Mouse (Mus musculus) hindbrain, embryonic 10.5 days (tissue): ENCODE data around the gene Alg1. TPM values are rescaled to one million over a fixed set of nuclear protein-coding genes. Genes with fewer than 3 reads are reported as not detected.

Source experiments
- DNase-seq: peaks from one replicate; pipeline ENCODE4 v3.0.0-alpha.2; 2017; ENCODE audit warnings: low spot score
- H3K27ac ChIP-seq: fragments of 300-500 bp; sonication (generic); 2 replicates; pipeline ENCODE4 v1.5.1; 2016; ENCODE audit warnings: mild to moderate bottlenecking, moderate library complexity
- H3K27me3 ChIP-seq: fragments of 300-500 bp; sonication (generic); 2 replicates; pipeline ENCODE4 v1.6.1; 2016; ENCODE audit warnings: mild to moderate bottlenecking; ENCODE audit not compliant: poor library complexity, insufficient read depth, severe bottlenecking
- H3K36me3 ChIP-seq: fragments of 300-500 bp; sonication (generic); 2 replicates; pipeline ENCODE4 v1.6.1; 2016; ENCODE audit warnings: mild to moderate bottlenecking, moderate library complexity
- H3K4me1 ChIP-seq: fragments of 300-500 bp; sonication (generic); replicated peaks from 2 replicates; pipeline ENCODE4 v1.6.1; 2016; ENCODE audit warnings: mild to moderate bottlenecking
- H3K4me3 ChIP-seq: fragments of 300-500 bp; sonication (generic); 2 replicates; pipeline ENCODE4 v1.5.1; 2016; ENCODE audit warnings: mild to moderate bottlenecking, moderate library complexity
- H3K9me3 ChIP-seq: fragments of 300-500 bp; sonication (generic); 2 replicates; pipeline ENCODE4 v1.6.1; 2016; ENCODE audit warnings: mild to moderate bottlenecking, moderate library complexity
- WGBS: fragments of 180-500 bp; shearing (Covaris S2); methylation state at CpG from one replicate; pipeline ENCODE4 v1.1.7; 2016; 5-methylcytosine and 5-hydroxymethylcytosine counted together
- polyA plus RNA-seq: library from polyadenylated mRNA; unstranded; fragments of >200 nt; fragmentation: Nextera tagmentation; extraction: Ambion mirVana; gene quantifications from 2 replicates; pipeline ENCODE4 v1.2.1, GENCODE M21; 2016

Gene Alg1
- polyA plus RNA-seq, 1 experiment from 2014 or later = 27.8 TPM

- DNase-seq = no peak
- 94% methylated on average over 3 of the region's 3 CpGs for WGBS
- H3K27me3 ChIP-seq = no peaks in the 10 kb centered on the region
- peaks cover 51% of the 10 kb centered on the region for H3K36me3 ChIP-seq
- peaks cover 19% of the 10 kb centered on the region for H3K4me1 ChIP-seq
- H3K4me3 ChIP-seq = no peak overlapping the region
- H3K27ac ChIP-seq = no peak overlapping the region
- no peaks in the 10 kb centered on the region for H3K9me3 ChIP-seq
Observed at GRCm38 (mm10) chr16:5250891-5251290, 17.5 kb downstream of the Alg1 start.

DNA sequence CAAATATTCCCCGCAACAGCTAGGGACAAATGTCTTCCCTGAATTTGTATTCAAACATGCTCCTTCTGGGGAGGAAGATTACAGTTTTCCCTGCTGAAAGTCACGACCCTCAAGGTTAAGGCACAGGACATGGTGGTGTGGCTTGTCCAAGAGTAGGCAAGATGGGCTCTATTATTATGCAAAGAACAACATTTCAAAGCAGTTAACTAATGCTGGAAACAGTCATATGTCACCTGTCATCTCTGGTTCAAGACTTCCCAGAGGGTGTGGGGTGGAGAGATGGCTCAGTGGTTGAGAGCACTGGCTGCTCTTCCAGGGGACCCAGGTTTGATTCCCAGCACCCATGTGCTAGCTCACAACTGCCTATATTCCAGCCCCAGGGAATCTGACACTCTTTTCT, 18.8 kb downstream of the Alg1 start:
- 89% methylated on average over 2 of the region's 2 CpGs for WGBS
- no peaks in the 10 kb centered on the region for H3K27me3 ChIP-seq

GRCm38 (mm10) chr16:5254346-5255025, 21.1 kb downstream of the Alg1 start:
- Histone ChIP-seq H3K36me3 (peaks cover 18% of the 10 kb centered on the region), H3K27ac (peak overlapping the region; percentile 91), H3K9me3 (no peaks in the 10 kb centered on the region), H3K27me3 (no peaks in the 10 kb centered on the region), H3K4me3 (peak overlapping the region; percentile 70), H3K4me1 (peaks cover 24% of the 10 kb centered on the region)
- 4% methylated on average over 15 of the region's 15 CpGs for WGBS
- peak; percentile 83 for DNase-seq

More for the DNA sequence above, 18.8 kb downstream of the Alg1 start:
- H3K9me3 ChIP-seq = no peaks in the 10 kb centered on the region
- H3K27ac ChIP-seq = no peak overlapping the region
- no peak for DNase-seq
- no peak overlapping the region for H3K4me3 ChIP-seq
- peaks cover 24% of the 10 kb centered on the region for H3K4me1 ChIP-seq
- H3K36me3 ChIP-seq = peaks cover 40% of the 10 kb centered on the region

- Histone ChIP-seq H3K36me3 (peaks cover 10% of the 10 kb centered on the region), H3K9me3 (no peaks in the 10 kb centered on the region), H3K4me3 (peak overlapping the region; percentile 70), H3K27me3 (no peaks in the 10 kb centered on the region), H3K4me1 (peaks cover 24% of the 10 kb centered on the region), H3K27ac (peak overlapping the region; percentile 91)
- no peak for DNase-seq
- WGBS = 3% methylated on average over 27 of the region's 27 CpGs
Observed at GRCm38 (mm10) chr16:5255081-5255740, 21.8 kb downstream of the Alg1 start.

DNA sequence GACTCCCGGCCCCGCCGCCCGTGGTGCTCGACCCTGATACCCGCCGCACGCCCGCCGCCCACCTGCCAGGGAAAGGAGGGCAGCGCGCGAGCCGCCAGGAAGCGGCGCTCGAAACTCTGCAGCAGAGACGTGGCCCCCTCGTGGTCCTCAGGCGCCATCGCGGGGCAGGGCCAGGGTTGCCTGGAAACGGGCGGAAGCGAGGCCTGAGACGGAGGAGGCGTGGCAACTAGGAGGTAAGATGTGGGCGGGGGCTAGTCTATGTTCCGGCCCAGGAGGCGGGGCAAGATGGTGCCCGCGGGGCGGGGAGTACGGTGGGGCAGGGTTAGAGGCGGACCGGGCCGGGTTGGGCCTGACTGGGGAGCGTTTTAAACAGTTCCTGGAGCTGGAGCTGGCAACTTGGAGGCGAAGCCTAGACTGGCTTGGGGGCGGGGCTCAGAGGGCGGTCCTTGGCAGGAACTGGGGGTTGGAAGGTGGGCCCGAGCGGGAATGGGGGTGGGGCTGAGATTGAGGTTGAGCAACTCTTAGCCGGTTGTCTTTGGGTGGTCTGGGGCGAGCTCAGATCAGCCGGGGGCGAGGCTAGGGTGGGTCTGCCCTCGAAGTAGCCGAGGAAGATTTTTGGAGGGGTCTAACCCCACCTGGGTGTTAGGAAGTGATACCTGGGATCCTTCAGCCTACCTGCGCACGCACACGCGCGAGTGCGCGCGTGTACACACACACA, 22.5 kb downstream of the Alg1 start, which contains the start of gene Eef2kmt:
Eef2kmt (minus strand) TSS at position 205 of the 718 bp plus-strand sequence.
- H3K4me1 ChIP-seq = peaks cover 24% of the 10 kb centered on the region

DNA sequence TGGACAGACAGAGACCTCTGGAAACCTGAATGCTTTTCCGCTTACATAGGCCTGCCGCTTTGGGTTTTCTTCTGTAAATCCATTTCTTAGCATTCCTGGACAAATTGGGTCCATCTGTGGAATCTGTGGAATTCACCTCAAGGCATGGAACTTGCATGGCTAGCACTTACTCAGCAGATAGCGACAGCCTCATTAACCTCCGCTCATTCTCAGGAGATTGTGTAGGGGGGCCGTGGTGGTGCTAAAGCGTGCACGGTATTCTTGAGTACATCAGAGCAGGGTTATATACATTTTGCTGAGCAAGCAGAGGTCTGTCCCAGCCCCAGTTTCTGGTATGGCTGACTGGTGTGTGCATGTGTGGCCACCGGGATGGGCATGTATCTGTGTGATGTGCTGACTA, 29.7 kb downstream of the Alg1 start:
- WGBS = 68% methylated on average over 8 of the region's 8 CpGs
- Histone ChIP-seq H3K4me3 (no peak overlapping the region), H3K27ac (no peak overlapping the region), H3K36me3 (no peaks in the 10 kb centered on the region), H3K27me3 (no peaks in the 10 kb centered on the region), H3K9me3 (0 out of 2 replicates have a peak, but pooled peaks cover 4% of the 10 kb centered on the region), H3K4me1 (no peaks in the 10 kb centered on the region)
- DNase-seq = peak; percentile 43

More for the DNA sequence above, 22.5 kb downstream of the Alg1 start, which contains the start of gene Eef2kmt:
- Histone ChIP-seq H3K4me3 (peak within 1 kb of the TSS; percentile 70), H3K27me3 (no peaks in the 10 kb centered on the region), H3K36me3 (peaks cover 4% of the 10 kb centered on the region; the same call in 1 of the 2 replicates), H3K27ac (peak within 1 kb of the TSS; percentile 91), H3K9me3 (no peaks in the 10 kb centered on the region)
- peak; percentile 99 for DNase-seq
- WGBS = 2% methylated on average over 57 of the region's 57 CpGs

GRCm38 (mm10) chr16:5263926-5264325, 30.5 kb downstream of the Alg1 start:
- Histone ChIP-seq H3K27ac (no peak overlapping the region), H3K9me3 (0 out of 2 replicates have a peak, but pooled peaks cover 4% of the 10 kb centered on the region), H3K4me1 (no peaks in the 10 kb centered on the region), H3K4me3 (no peak overlapping the region), H3K36me3 (no peaks in the 10 kb centered on the region), H3K27me3 (no peaks in the 10 kb centered on the region)
- DNase-seq = no peak
- WGBS = 86% methylated on average over 7 of the region's 7 CpGs

GRCm38 (mm10) chr16:5271411-5272035, 38.1 kb downstream of the Alg1 start:
- DNase-seq = no peak
- WGBS = 83% methylated on average over 4 of the region's 4 CpGs
- no peak overlapping the region for H3K27ac ChIP-seq

GRCm38 (mm10) chr16:5272371-5272770, 39.0 kb downstream of the Alg1 start:
- H3K9me3 ChIP-seq = no peaks in the 10 kb centered on the region
- no peak overlapping the region for H3K27ac ChIP-seq
- H3K4me1 ChIP-seq = no peaks in the 10 kb centered on the region; the same call in 1 of the 2 replicates
- no peaks in the 10 kb centered on the region for H3K27me3 ChIP-seq
- 83% methylated on average over 3 of the region's 3 CpGs for WGBS
- DNase-seq = no peak
- no peaks in the 10 kb centered on the region for H3K36me3 ChIP-seq
- no peak overlapping the region for H3K4me3 ChIP-seq

More at GRCm38 (mm10) chr16:5271411-5272035, 38.1 kb downstream of the Alg1 start:
- H3K4me1 ChIP-seq = no peaks in the 10 kb centered on the region; the same call in 1 of the 2 replicates
- H3K36me3 ChIP-seq = no peaks in the 10 kb centered on the region
- H3K27me3 ChIP-seq = no peaks in the 10 kb centered on the region
- no peaks in the 10 kb centered on the region for H3K9me3 ChIP-seq
- no peak overlapping the region for H3K4me3 ChIP-seq

DNA sequence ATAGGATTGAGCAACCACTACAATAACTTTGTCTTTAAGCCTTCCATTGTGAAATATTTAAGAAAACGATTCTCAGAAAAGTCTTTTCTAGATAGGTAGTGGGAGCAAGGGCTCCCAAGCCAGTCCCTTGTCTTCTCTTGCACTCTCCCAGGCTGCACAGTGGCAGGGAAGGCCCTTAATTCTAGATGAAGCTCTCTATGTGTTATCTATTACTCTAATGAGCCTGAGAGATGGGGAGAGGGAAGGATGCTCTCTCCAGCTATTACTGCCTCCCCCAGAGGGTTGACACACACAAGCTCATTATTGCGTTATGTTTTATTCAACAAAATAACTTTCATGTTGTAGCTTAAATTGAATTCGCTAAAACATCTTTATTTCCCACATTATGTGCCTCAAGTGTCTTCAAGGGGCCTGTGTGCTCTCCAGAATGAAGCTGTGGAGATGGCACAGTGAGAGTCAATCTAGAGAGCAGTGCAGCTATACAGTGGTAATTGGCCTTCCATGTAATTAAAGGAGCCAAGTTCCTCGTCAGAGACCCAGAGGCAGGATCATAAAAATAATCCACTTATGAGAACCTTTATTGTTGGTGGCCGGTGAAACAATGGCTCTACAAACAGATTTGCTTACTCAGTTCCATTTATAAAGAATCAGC, 46.3 kb downstream of the Alg1 start:
- peaks cover 11% of the 10 kb centered on the region; the same call in 1 of the 2 replicates for H3K4me1 ChIP-seq
- H3K9me3 ChIP-seq = no peaks in the 10 kb centered on the region
- no peaks in the 10 kb centered on the region for H3K27me3 ChIP-seq
- no peaks in the 10 kb centered on the region for H3K36me3 ChIP-seq
- no peak for DNase-seq
- no peak overlapping the region for H3K27ac ChIP-seq
- WGBS = 88% methylated on average over 5 of the region's 5 CpGs
- H3K4me3 ChIP-seq = no peak overlapping the region

- no peaks in the 10 kb centered on the region for H3K36me3 ChIP-seq
- DNase-seq = no peak
- H3K4me1 ChIP-seq = peaks cover 11% of the 10 kb centered on the region; the same call in 1 of the 2 replicates
- H3K4me3 ChIP-seq = no peak overlapping the region
- no peaks in the 10 kb centered on the region for H3K9me3 ChIP-seq
- no peak overlapping the region for H3K27ac ChIP-seq
- H3K27me3 ChIP-seq = no peaks in the 10 kb centered on the region
- WGBS = 89% methylated on average over 9 of the region's 9 CpGs
Observed at GRCm38 (mm10) chr16:5282686-5283085, 49.3 kb downstream of the Alg1 start.

DNA sequence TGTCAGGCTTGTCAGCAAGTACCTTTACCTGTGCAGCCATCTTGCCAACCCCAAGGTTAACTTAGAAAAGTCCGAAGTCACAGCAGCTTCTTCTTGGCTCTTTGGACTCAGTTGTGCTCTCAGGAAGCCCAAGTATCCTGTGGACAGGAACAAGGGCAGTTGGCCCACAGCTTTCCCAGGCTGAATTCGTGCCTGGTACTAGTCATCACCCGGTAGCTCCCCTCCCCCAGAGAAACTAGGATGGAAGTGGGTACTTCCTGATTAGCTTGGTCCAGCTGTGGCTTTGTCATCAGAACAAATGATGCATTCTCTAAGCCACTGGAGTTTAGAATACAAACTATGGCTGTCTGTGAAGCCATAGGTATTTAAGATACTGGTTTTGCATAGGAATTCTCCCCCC, 52.0 kb downstream of the Alg1 start:
- no peak overlapping the region for H3K4me3 ChIP-seq
- 55% methylated on average over 3 of the region's 3 CpGs for WGBS
- no peaks in the 10 kb centered on the region for H3K9me3 ChIP-seq
- DNase-seq = no peak
- peaks cover 11% of the 10 kb centered on the region; the same call in 1 of the 2 replicates for H3K4me1 ChIP-seq
- H3K36me3 ChIP-seq = no peaks in the 10 kb centered on the region
- H3K27me3 ChIP-seq = no peaks in the 10 kb centered on the region
- H3K27ac ChIP-seq = no peak overlapping the region
